Mouse (Mus musculus): Measurements from ENCODE around the gene Ogdh.

DNA sequence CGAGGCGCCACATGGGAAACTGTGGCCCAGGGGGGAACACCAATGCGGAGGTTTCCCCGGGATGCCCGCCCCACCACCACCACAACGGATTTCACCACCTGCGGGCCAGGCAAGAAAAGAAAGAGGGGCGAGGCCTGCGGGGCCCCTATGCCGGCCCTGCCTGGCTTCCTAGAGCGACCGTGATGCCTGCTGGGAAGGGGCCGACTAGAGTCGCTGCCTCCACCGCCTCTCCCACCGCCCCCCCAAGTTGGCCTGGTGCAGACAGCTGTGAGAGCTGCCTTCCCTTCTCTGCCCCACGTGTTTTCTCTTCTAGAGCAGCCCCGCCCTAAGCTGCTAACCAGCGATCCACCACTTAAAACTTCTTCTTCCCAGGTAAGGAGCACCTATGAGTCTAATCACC, 46.7 kb upstream of the Ogdh start:
- TF ChIP-seq CTCF (IDR thresholded peaks at IDR 0.05; ENCODE audit: extremely low read depth, insufficient read depth, low read length) = no peak
- no peak for TF ChIP-seq POLR2A (IDR thresholded peaks at IDR 0.05; ENCODE audit: extremely low read depth, insufficient read depth, low read length)
